Mouse (Mus musculus) G1E (cell line): ENCODE results near the gene Pum3.

Experiments used
- CTCF ChIP-seq: IDR thresholded peaks from 2 replicates; pipeline ENCODE4 v1.5.1; 2012; ENCODE audit warnings: low read depth, low read length, inconsistent platforms, mixed read lengths
- GATA1 ChIP-seq: IDR thresholded peaks from 2 replicates; pipeline ENCODE4 v1.6.1; 2012; ENCODE audit warnings: borderline replicate concordance, low read length, inconsistent platforms, mixed read lengths
- GATA2 ChIP-seq: IDR thresholded peaks from 2 replicates; pipeline ENCODE4 v1.6.1; 2012; ENCODE audit warnings: low read depth, low read length, inconsistent platforms, borderline replicate concordance
- TAL1 ChIP-seq: conservative IDR thresholded peaks from 2 replicates; pipeline ENCODE4 v1.6.1; 2012; ENCODE audit warnings: low read depth, low read length, inconsistent platforms, mixed read lengths

- no peak for TF ChIP-seq CTCF
- TF ChIP-seq TAL1, result no peak
- no peak for TF ChIP-seq GATA2
- no peak for TF ChIP-seq GATA1
Observed at GRCm38 (mm10) chr19:27383266-27383665, 46.4 kb downstream of the Pum3 start.
